Mouse (Mus musculus) frontal cortex, adult (tissue): ENCODE results near the gene Btn1a1.

Source experiments
- ATAC-seq: cut with Nextera tagmentation; 2 replicates; pipeline ENCODE4 v1.9.2; 2017; ENCODE audit warnings: mild to moderate bottlenecking, moderate library complexity, mixed read lengths; ENCODE audit not compliant: low TSS enrichment

Btn1a1 gene

GRCm38 (mm10) chr13:23437908-23438307 is 27.8 kb downstream of the Btn1a1 start:
- peak; percentile 38 for ATAC-seq

GRCm38 (mm10) chr13:23436861-23437822 is 28.6 kb downstream of the Btn1a1 start:
- ATAC-seq, result peak; percentile 31

GRCm38 (mm10) chr13:23436231-23436661 is 29.5 kb downstream of the Btn1a1 start:
- ATAC-seq, result no peak

- peak; percentile 16; the same call in 1 of the 2 replicates for ATAC-seq
Observed at GRCm38 (mm10) chr13:23435676-23436075, 30.0 kb downstream of the Btn1a1 start.

GRCm38 (mm10) chr13:23435241-23435640 is 30.5 kb downstream of the Btn1a1 start:
- ATAC-seq, result no peak

GRCm38 (mm10) chr13:23434426-23434825 is 31.3 kb downstream of the Btn1a1 start:
- ATAC-seq, result no peak

GRCm38 (mm10) chr13:23433801-23434200 is 31.9 kb downstream of the Btn1a1 start:
- ATAC-seq, result no peak

- ATAC-seq, result no peak
Observed at GRCm38 (mm10) chr13:23433206-23433605, 32.5 kb downstream of the Btn1a1 start.

GRCm38 (mm10) chr13:23432562-23433201 is 33.0 kb downstream of the Btn1a1 start:
- ATAC-seq, result peak; percentile 69

- peak; percentile 45 for ATAC-seq
Observed at GRCm38 (mm10) chr13:23431351-23431771, 34.3 kb downstream of the Btn1a1 start.

- peak; percentile 66 for ATAC-seq
Observed at GRCm38 (mm10) chr13:23430734-23431133, 35.0 kb downstream of the Btn1a1 start.

- ATAC-seq, result no peak
Observed at GRCm38 (mm10) chr13:23429771-23430380, 35.8 kb downstream of the Btn1a1 start.

GRCm38 (mm10) chr13:23428166-23428993 is 37.3 kb downstream of the Btn1a1 start:
- ATAC-seq, result no peak

GRCm38 (mm10) chr13:23427401-23427910 is 38.2 kb downstream of the Btn1a1 start:
- no peak for ATAC-seq

- no peak for ATAC-seq
Observed at GRCm38 (mm10) chr13:23426922-23427321, 38.8 kb downstream of the Btn1a1 start.

GRCm38 (mm10) chr13:23426335-23426734 is 39.4 kb downstream of the Btn1a1 start:
- no peak for ATAC-seq

GRCm38 (mm10) chr13:23425505-23425904 is 40.2 kb downstream of the Btn1a1 start:
- ATAC-seq, result peak; percentile 38

- peak; percentile 82 for ATAC-seq
Observed at GRCm38 (mm10) chr13:23424494-23425325, 41.0 kb downstream of the Btn1a1 start.

GRCm38 (mm10) chr13:23424052-23424380 is 41.7 kb downstream of the Btn1a1 start:
- no peak for ATAC-seq

- ATAC-seq, result peak; percentile 62
Observed at GRCm38 (mm10) chr13:23423286-23424051, 42.2 kb downstream of the Btn1a1 start, which contains the start of gene Abt1. Abt1 (minus strand) TSS chr13:23423866.
